ENCODE assay signal across 16 mouse cellular contexts in genomic region chr7:29279261-29279660, GRCm38 (mm10). TPM values are rescaled to one million over a fixed set of nuclear protein-coding genes. Genes with fewer than 3 reads are reported as not detected.
DNase-seq lines count a peak whose midpoint lies in the region; ATAC-seq and TF ChIP-seq lines count a peak whose summit lies in the region.
"Had no signal": no experiment of that assay in that cellular context is flagged by ENCODE, and none has a peak within 500 bp of the region (broad histone marks: within the 10 kb centered on the region; RNA-seq: fewer than 3 reads in every experiment).

No protein-coding gene starts in this region.

- H3K27me3 ChIP-seq in heart, embryonic 11.5 days (ENCODE audit: control insufficient read depth, insufficient read depth, low read length), result peaks cover 30% of the 10 kb centered on the region
- H3K27me3 ChIP-seq in lung, embryonic 15.5 days, result peaks cover 27% of the 10 kb centered on the region
- H3K27me3 ChIP-seq in small intestine, adult 2 months (ENCODE audit: control insufficient read depth, insufficient read depth, low read length), result no peaks in the 10 kb centered on the region

- DNase-seq in heart, adult 8-10 months (ENCODE audit: low spot score), result no peak
- DNase-seq in lung, adult 18-20 months, result no peak
- DNase-seq in thymus, postnatal 25 days, result peak; percentile 43
- DNase-seq in urinary bladder, postnatal 4 days (ENCODE audit: low spot score in 2 of 2), result no peak
- no peak for DNase-seq in gastrocnemius, postnatal 10 days
- DNase-seq: cerebellum, adult 2 months; kidney, adult 11 months had no signal

- no peak overlapping the region for H3K4me2 ChIP-seq in heart, embryonic 11.5 days
- H3K4me2 ChIP-seq in lung, embryonic 15.5 days, result peak overlapping the region; percentile 93

- no peak overlapping the region for H3K4me3 ChIP-seq in heart, embryonic 11.5 days (ENCODE audit: low read depth, low read length)
- H3K4me3 ChIP-seq in lung, embryonic 15.5 days, result no peak overlapping the region
- H3K4me3 ChIP-seq in small intestine, adult 2 months (ENCODE audit: low read depth, low read length), result peak overlapping the region; percentile 31; the same call in 1 of the 2 replicates
- H3K4me3 ChIP-seq: erythroblast, embryonic 14.5 days; myocyte had no signal

- no peak for TF ChIP-seq POLR2A in small intestine, adult 2 months (IDR thresholded peaks at IDR 0.05; ENCODE audit: low read depth, low read length)

- ATAC-seq in heart, embryonic 11.5 days (replicated peaks; ENCODE audit: insufficient number of reproducible peaks, low FRiP score, low TSS enrichment), result no peak
- no peak for ATAC-seq in lung, embryonic 15.5 days (ENCODE audit: borderline replicate concordance, extremely low read depth, low FRiP score, low TSS enrichment)
- ATAC-seq: forebrain, embryonic 16.5 days had no signal

- peaks cover 22% of the 10 kb centered on the region for H3K4me1 ChIP-seq in heart, embryonic 11.5 days (ENCODE audit: control insufficient read depth, insufficient read depth, low read length)
- peaks cover 20% of the 10 kb centered on the region for H3K4me1 ChIP-seq in lung, embryonic 15.5 days
- H3K4me1 ChIP-seq in small intestine, adult 2 months (ENCODE audit: control insufficient read depth, insufficient read depth, insufficient read length, low read length), result peaks cover 25% of the 10 kb centered on the region

- no peaks in the 10 kb centered on the region for H3K9me3 ChIP-seq in heart, embryonic 11.5 days (replicated peaks; ENCODE audit: control insufficient read depth, low read length)
- H3K9me3 ChIP-seq in lung, embryonic 15.5 days, result no peaks in the 10 kb centered on the region
- H3K9me3 ChIP-seq: limb, embryonic 13.5 days had no signal

- 0 out of 2 replicates have a peak overlapping the region, but pooled peaks have one; percentile 46 for H3K27ac ChIP-seq in heart, embryonic 11.5 days (ENCODE audit: low read depth, low read length)
- no peak overlapping the region for H3K27ac ChIP-seq in lung, embryonic 15.5 days
- H3K27ac ChIP-seq in small intestine, adult 2 months (ENCODE audit: insufficient read depth, low read depth, low read length), result peak overlapping the region; percentile 89
- H3K27ac ChIP-seq: limb, embryonic 13.5 days had no signal

- TF ChIP-seq CTCF in small intestine, adult 2 months (IDR thresholded peaks at IDR 0.05; ENCODE audit: extremely low read depth, insufficient read length, insufficient replicate concordance, low read depth, low read length), result no peak

- H3K36me3 ChIP-seq in heart, embryonic 11.5 days (ENCODE audit: control insufficient read depth, insufficient read depth, low read length), result no peaks in the 10 kb centered on the region
- H3K36me3 ChIP-seq in lung, embryonic 15.5 days, result no peaks in the 10 kb centered on the region
- peaks cover 26% of the 10 kb centered on the region for H3K36me3 ChIP-seq in small intestine, adult 2 months (ENCODE audit: control insufficient read depth, insufficient read depth, low read length)
- H3K36me3 ChIP-seq: limb, embryonic 13.5 days had no signal

- no peak overlapping the region for H3K9ac ChIP-seq in heart, embryonic 11.5 days (ENCODE audit: low read depth, low read length)
- no peak overlapping the region for H3K9ac ChIP-seq in lung, embryonic 15.5 days
- H3K9ac ChIP-seq: limb, embryonic 13.5 days had no signal

RNA-seq across cellular contexts. Expression of gene Spint2, which starts 2.5 kb away (rescaled TPM):
- 39.2 and 42.8 TPM in 2 replicates for polyA plus RNA-seq in heart, embryonic 11.5 days (2014; fragmentation: Nextera tagmentation; extraction: Ambion mirVana)
- 10 to 100 TPM; 47.3 to 54.5 (median 53.2) TPM for total RNA-seq in heart, adult 8-10 months (2022)
- polyA plus RNA-seq in lung, embryonic 15.5 days (2015; fragmentation: Nextera tagmentation; extraction: Ambion mirVana), result 325 and 332 TPM in 2 replicates
- polyA plus RNA-seq in small intestine, adult 2 months (2012; rRNA removed), result 663 and 1,754 TPM in 2 replicates
- total RNA-seq in gastrocnemius, postnatal 10 days (2021), result 1 to 10 TPM; 6.6 to 8.2 TPM

RNA-seq across cellular contexts. Expression of gene Ppp1r14a, which starts 9.8 kb away (rescaled TPM):
- 9.4 and 10.3 TPM in 2 replicates for polyA plus RNA-seq in heart, embryonic 11.5 days (2014; fragmentation: Nextera tagmentation; extraction: Ambion mirVana)
- 10 to 100 TPM in 1 of 4 experiments, 1 to 10 TPM in 3; 5.4 to 10.1 (median 7.1) TPM for total RNA-seq in heart, adult 8-10 months (2022)
- 148 and 159 TPM in 2 replicates for polyA plus RNA-seq in lung, embryonic 15.5 days (2015; fragmentation: Nextera tagmentation; extraction: Ambion mirVana)
- polyA plus RNA-seq in small intestine, adult 2 months (2012; rRNA removed), result 34.1 and 57.4 TPM in 2 replicates
- total RNA-seq in gastrocnemius, postnatal 10 days (2021), result 10 to 100 TPM; 11.8 to 13.3 TPM
- total RNA-seq: CH12.LX; hematopoietic stem cell, adult 5-6 weeks had no signal

RNA-seq across cellular contexts. Expression of gene Dpf1, which starts 24.5 kb away (rescaled TPM):
- polyA plus RNA-seq in heart, embryonic 11.5 days (2014; fragmentation: Nextera tagmentation; extraction: Ambion mirVana), result 2.9 and 3.3 TPM in 2 replicates
- total RNA-seq in heart, adult 8-10 months (2022), result under 1 TPM in 3 of 4 experiments, not detected in 1; 0.13 to 0.23 (median 0.22) TPM
- 12.8 and 13.7 TPM in 2 replicates for polyA plus RNA-seq in lung, embryonic 15.5 days (2015; fragmentation: Nextera tagmentation; extraction: Ambion mirVana)
- 0.47 and 0.53 TPM in 2 replicates for polyA plus RNA-seq in small intestine, adult 2 months (2012; rRNA removed)
- 1 to 10 TPM; 3.4 to 3.8 TPM for total RNA-seq in gastrocnemius, postnatal 10 days (2021)

RNA-seq across cellular contexts. Expression of gene 2200002D01Rik, which starts 31.0 kb away (rescaled TPM):
- polyA plus RNA-seq in heart, embryonic 11.5 days (2014; fragmentation: Nextera tagmentation; extraction: Ambion mirVana), result 7.0 and 8.8 TPM in 2 replicates
- 1 to 10 TPM; 1.7 to 3.9 (median 2.6) TPM for total RNA-seq in heart, adult 8-10 months (2022)
- polyA plus RNA-seq in lung, embryonic 15.5 days (2015; fragmentation: Nextera tagmentation; extraction: Ambion mirVana), result 13.1 and 14.4 TPM in 2 replicates
- polyA plus RNA-seq in small intestine, adult 2 months (2012; rRNA removed), result 287 and 852 TPM in 2 replicates
- total RNA-seq in gastrocnemius, postnatal 10 days (2021), result 1 to 10 TPM in 1 of 2 experiments, under 1 TPM in 1; 0.72 to 1.3 TPM
- polyA plus RNA-seq: erythroblast, embryonic 14.5 days had no signal

RNA-seq across cellular contexts. Expression of gene Yif1b, which starts 41.1 kb away (rescaled TPM):
- polyA plus RNA-seq in heart, embryonic 11.5 days (2014; fragmentation: Nextera tagmentation; extraction: Ambion mirVana), result 107 and 110 TPM in 2 replicates
- total RNA-seq in heart, adult 8-10 months (2022), result 10 to 100 TPM; 66.2 to 78.1 (median 70.0) TPM
- 133 and 134 TPM in 2 replicates for polyA plus RNA-seq in lung, embryonic 15.5 days (2015; fragmentation: Nextera tagmentation; extraction: Ambion mirVana)
- 41.8 and 49.8 TPM in 2 replicates for polyA plus RNA-seq in small intestine, adult 2 months (2012; rRNA removed)
- 10 to 100 TPM; 48.8 to 50.6 TPM for total RNA-seq in gastrocnemius, postnatal 10 days (2021)
